Mouse (Mus musculus) urinary bladder, postnatal 4 days (tissue): ENCODE data around the gene Sesn1.

Experiments
- DNase-seq, 2 experiments: peaks; one replicate each; pipeline ENCODE4 v3.0.0; 2021 to 2022; ENCODE audit warnings: low spot score in 2 of 2

Sesn1 gene

GRCm38 (mm10) chr10:41867956-41868355 is 58.2 kb downstream of the Sesn1 start:
- no peak for DNase-seq

DNA sequence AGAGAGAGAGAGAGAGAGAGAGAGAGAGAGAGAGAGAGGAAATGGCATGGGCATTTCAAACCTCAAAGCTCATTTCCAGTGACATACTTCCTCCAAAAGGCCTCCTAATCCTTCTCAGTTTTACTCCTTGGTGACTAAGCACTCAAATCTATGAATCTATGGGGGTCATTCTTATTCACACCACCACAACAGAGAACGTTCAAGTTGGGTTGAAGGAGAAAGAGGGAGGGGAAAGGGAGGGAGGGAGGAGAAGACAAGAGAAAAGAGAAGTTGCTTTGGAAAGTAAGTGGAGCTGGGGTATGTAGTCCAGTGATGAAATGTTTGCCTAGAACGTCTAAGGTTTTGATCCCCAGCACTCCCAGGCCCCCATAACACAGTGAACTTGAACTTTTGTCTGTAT is 60.4 kb downstream of the Sesn1 start:
- DNase-seq: no peak

GRCm38 (mm10) chr10:41871564-41871963 is 61.8 kb downstream of the Sesn1 start:
- no peak for DNase-seq

DNA sequence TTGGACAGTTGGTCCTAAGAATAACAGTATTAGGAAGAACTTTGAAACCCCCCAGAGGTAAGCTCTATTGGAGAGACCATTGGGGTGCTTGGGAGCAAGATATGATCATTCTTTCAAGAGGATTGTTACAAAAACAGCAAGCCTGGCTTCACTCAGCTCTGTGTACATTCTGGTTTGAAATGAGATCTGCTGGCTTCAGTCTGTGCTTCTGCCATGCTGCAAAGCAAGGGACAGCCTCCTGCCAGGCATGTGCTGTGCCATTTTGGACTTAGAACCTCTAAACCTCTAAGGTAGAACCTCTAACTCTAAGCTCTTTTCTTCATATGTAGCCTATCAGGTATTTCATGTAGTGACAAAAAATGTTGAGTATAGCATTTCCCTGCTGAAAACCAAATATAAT is 65.9 kb downstream of the Sesn1 start:
- no peak for DNase-seq

GRCm38 (mm10) chr10:41878344-41878743 is 68.6 kb downstream of the Sesn1 start:
- no peak for DNase-seq

GRCm38 (mm10) chr10:41879675-41880074 is 69.9 kb downstream of the Sesn1 start:
- DNase-seq: no peak

DNA sequence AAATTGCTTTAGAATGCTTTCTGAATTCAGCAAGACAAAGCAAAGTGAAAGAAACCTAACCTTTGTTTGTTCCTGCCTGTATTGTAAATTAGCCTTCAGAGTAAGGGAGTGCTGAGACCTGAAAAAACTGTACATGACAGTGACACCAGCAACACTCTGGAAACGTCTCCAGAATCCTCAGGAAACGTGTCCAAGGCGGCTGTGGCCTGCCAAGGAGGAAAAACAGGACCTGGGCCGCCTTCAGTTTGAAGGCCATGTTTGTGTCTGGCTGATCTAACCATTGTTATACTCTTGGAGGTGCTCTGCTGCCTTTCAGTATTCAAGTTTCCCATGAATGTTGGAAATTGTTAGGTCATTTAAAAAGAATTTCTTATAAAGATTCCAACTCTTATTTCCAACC is 70.5 kb downstream of the Sesn1 start:
- DNase-seq: no peak

- DNase-seq: no peak
Measured at GRCm38 (mm10) chr10:41880777-41881176, 71.0 kb downstream of the Sesn1 start.

GRCm38 (mm10) chr10:41881438-41881837 is 71.7 kb downstream of the Sesn1 start:
- DNase-seq: no peak

GRCm38 (mm10) chr10:41883741-41884575 is 74.2 kb downstream of the Sesn1 start:
- no peak for DNase-seq

GRCm38 (mm10) chr10:41887080-41887821 is 77.5 kb downstream of the Sesn1 start:
- DNase-seq: peak; percentile 95 to 96

GRCm38 (mm10) chr10:41888365-41888941 is 78.7 kb downstream of the Sesn1 start:
- DNase-seq: no peak

- no peak for DNase-seq
Measured at GRCm38 (mm10) chr10:41889566-41889965, 79.8 kb downstream of the Sesn1 start.

- DNase-seq: no peak
Measured at GRCm38 (mm10) chr10:41890537-41890936, 80.8 kb downstream of the Sesn1 start.

- DNase-seq: no peak
Measured at GRCm38 (mm10) chr10:41891312-41891711, 81.6 kb downstream of the Sesn1 start.

GRCm38 (mm10) chr10:41893433-41894411 is 84.0 kb downstream of the Sesn1 start:
- DNase-seq: peak in 1 of 2 experiments; percentile 33

GRCm38 (mm10) chr10:41896425-41896824 is 86.7 kb downstream of the Sesn1 start:
- no peak for DNase-seq

GRCm38 (mm10) chr10:41896865-41897264 is 87.1 kb downstream of the Sesn1 start:
- no peak for DNase-seq

GRCm38 (mm10) chr10:41901456-41901855 is 91.7 kb downstream of the Sesn1 start:
- DNase-seq: no peak

- DNase-seq: no peak
Measured at GRCm38 (mm10) chr10:41901864-41902263, 92.1 kb downstream of the Sesn1 start.

DNA sequence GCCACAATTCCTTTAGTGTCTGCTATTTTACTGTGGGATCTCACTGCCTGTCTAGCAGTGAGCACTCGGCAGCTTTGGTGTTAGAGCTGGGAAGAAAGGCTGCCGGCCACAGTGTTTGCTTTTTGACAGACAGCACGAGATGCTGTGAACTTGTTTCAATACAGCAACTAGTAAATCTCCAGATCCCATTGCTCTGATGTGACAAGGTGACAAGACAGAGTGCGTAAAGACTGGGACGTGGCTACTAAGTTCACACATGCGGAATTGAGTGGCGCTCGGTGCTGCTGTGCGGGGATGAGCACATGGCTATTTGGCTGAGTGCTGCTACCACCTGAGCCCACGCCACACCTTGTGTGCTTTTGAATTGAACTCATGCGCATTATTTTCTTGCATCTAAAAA is 97.7 kb downstream of the Sesn1 start:
- no peak for DNase-seq
